Mouse (Mus musculus) Muller cell, postnatal 12 days (primary cell): ENCODE data around the gene Tmem268.

Experiments
- DNase-seq: peaks from one replicate; pipeline ENCODE4 v3.0.0-alpha.2; 2015; ENCODE audit errors: inconsistent ontology term

The Tmem268 gene

GRCm38 (mm10) chr4:63600786-63601185 is 42.2 kb downstream of the Tmem268 start:
- DNase-seq = peak; percentile 2

- no peak for DNase-seq
Observed at GRCm38 (mm10) chr4:63601263-63601662, 42.7 kb downstream of the Tmem268 start.

GRCm38 (mm10) chr4:63604945-63605344 is 46.4 kb downstream of the Tmem268 start, which contains the start of gene Gm11213:
TSS of gene Gm11213 (minus strand) at chr4:63605261.
- DNase-seq = no peak

- peak; percentile 51 for DNase-seq
Observed at GRCm38 (mm10) chr4:63605545-63605944, 47.0 kb downstream of the Tmem268 start.

GRCm38 (mm10) chr4:63605968-63606367 is 47.4 kb downstream of the Tmem268 start:
- no peak for DNase-seq

- DNase-seq = no peak
Observed at GRCm38 (mm10) chr4:63608391-63608790, 49.8 kb downstream of the Tmem268 start.

- no peak for DNase-seq
Observed at GRCm38 (mm10) chr4:63621861-63622260, 63.3 kb downstream of the Tmem268 start.

- peak; percentile 29 for DNase-seq
Observed at GRCm38 (mm10) chr4:63622378-63622835, 63.8 kb downstream of the Tmem268 start, which contains the start of gene Tex48. TSS of gene Tex48 (minus strand) at chr4:63622428.

GRCm38 (mm10) chr4:63625563-63626080 is 67.0 kb downstream of the Tmem268 start:
- DNase-seq = no peak

GRCm38 (mm10) chr4:63627111-63627510 is 68.5 kb downstream of the Tmem268 start:
- no peak for DNase-seq

GRCm38 (mm10) chr4:63633181-63633580 is 74.6 kb downstream of the Tmem268 start:
- DNase-seq = no peak
